ENCODE assay signal across 8 mouse cellular contexts in the genomic region with DNA sequence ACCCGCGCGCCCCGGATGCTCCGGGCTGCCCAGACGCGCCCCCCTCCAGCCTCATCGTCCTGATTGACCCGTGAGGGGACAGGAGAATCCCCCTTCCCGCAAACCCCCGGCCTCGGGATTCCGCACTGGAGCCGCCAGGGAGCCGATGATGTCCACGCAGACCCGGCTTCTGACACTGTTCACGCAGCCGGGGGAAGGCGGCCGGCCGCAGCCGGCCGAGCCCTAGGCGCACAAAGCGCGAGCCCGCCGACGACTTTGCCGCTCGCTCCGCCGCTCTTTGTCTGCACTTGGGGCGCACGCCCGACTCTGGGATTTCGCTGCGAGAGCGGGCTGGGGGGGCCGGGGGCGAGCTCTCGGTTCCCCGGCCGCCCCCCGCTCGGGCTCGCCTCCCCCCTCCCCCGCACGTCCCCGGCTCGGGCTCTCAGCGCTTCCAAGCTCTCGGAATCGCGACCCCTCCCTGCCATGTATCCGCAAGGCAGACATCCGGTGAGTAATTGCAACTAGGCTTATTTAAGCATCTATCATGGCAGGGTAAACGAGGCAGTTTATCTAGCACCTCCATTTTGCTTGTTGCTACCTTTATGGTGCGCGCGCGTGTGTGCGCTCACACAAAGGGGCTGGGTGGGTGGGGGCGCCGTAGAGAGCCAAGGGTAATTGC. TPM values are rescaled to one million over a fixed set of nuclear protein-coding genes. Genes with fewer than 3 reads are reported as not detected.
DNase-seq lines count a peak whose midpoint lies in the region; ATAC-seq and TF ChIP-seq lines count a peak whose summit lies in the region.

No protein-coding gene starts in this region.

- DNase-seq in frontal cortex, postnatal 25 days (ENCODE audit: low spot score in 2 of 2) = peak; percentile 17 to 19
- no peak for DNase-seq in frontal cortex, adult 2 months (ENCODE audit: extremely low spot score in 1 of 2, low spot score in 1 of 2)
- peak; percentile 70 for DNase-seq in NIH3T3 (ENCODE audit: low read depth)
- peak; percentile 77 for DNase-seq in embryo, embryonic 9.5 days (ENCODE audit: extremely low spot score)
- peak; percentile 75 for DNase-seq in heart, postnatal 0 days (ENCODE audit: low spot score)
- DNase-seq in limb, embryonic 11.5 days (ENCODE audit: low spot score) = peak; percentile 75
- DNase-seq in naive thymus-derived CD4-positive, alpha-beta T cell, adult 2 months (ENCODE audit: low read depth) = peak; percentile 70
- DNase-seq in testis, postnatal 10 days (ENCODE audit: low spot score) = peak; percentile 77

- no peaks in the 10 kb centered on the region; the same call in 1 of the 2 replicates for H3K36me3 ChIP-seq in heart, postnatal 0 days (replicated peaks; ENCODE audit: control insufficient read depth, insufficient read depth, low read length)
- H3K36me3 ChIP-seq in limb, embryonic 11.5 days (ENCODE audit: control insufficient read depth, insufficient read depth, low read length) = no peaks in the 10 kb centered on the region; the same call in 1 of the 2 replicates

- whole genome bisulfite sequencing in heart, postnatal 0 days = under 1% methylated on average over 62 of the region's 66 CpGs
- under 1% methylated on average over 59 of the region's 66 CpGs for WGBS in limb, embryonic 11.5 days

- H3K9ac ChIP-seq in heart, postnatal 0 days (replicated peaks; ENCODE audit: low read depth, low read length) = peak overlapping the region; percentile 86
- H3K9ac ChIP-seq in limb, embryonic 11.5 days (ENCODE audit: low read length) = peak overlapping the region; percentile 99

- 0 out of 2 replicates have a peak, but pooled peaks have one; percentile 12 for TF ChIP-seq CTCF in heart, postnatal 0 days (IDR thresholded peaks at IDR 0.05; ENCODE audit: low read depth)

- peak overlapping the region; percentile 89 for H3K27ac ChIP-seq in heart, postnatal 0 days (ENCODE audit: low read depth)
- H3K27ac ChIP-seq in limb, embryonic 11.5 days (replicated peaks; ENCODE audit: low read depth, low read length) = peak overlapping the region; percentile 94

- H3K27me3 ChIP-seq in heart, postnatal 0 days (ENCODE audit: control insufficient read depth, insufficient read depth, low read length) = peaks cover 75% of the 10 kb centered on the region
- no peaks in the 10 kb centered on the region for H3K27me3 ChIP-seq in limb, embryonic 11.5 days (ENCODE audit: control insufficient read depth, insufficient read depth, low read length)

- no peak for TF ChIP-seq EP300 in heart, postnatal 0 days (IDR thresholded peaks at IDR 0.05; ENCODE audit: low read depth)

- peak overlapping the region; percentile 73 for H3K4me3 ChIP-seq in heart, postnatal 0 days (ENCODE audit: low read depth, low read length)
- H3K4me3 ChIP-seq in limb, embryonic 11.5 days (ENCODE audit: low read depth, low read length) = peak overlapping the region; percentile 97

- H3K4me1 ChIP-seq in heart, postnatal 0 days (ENCODE audit: control insufficient read depth, insufficient read depth) = peaks cover 21% of the 10 kb centered on the region; the same call in 1 of the 2 replicates
- peaks cover 40% of the 10 kb centered on the region for H3K4me1 ChIP-seq in limb, embryonic 11.5 days (ENCODE audit: control insufficient read depth, insufficient read depth, low read length)

- H3K4me2 ChIP-seq in heart, postnatal 0 days (ENCODE audit: low read depth, low read length) = peak overlapping the region; percentile 78
- H3K4me2 ChIP-seq in limb, embryonic 11.5 days (ENCODE audit: low read depth, severe bottlenecking) = peak overlapping the region; percentile 88

- no peaks in the 10 kb centered on the region for H3K9me3 ChIP-seq in heart, postnatal 0 days (replicated peaks; ENCODE audit: control insufficient read depth, low read length)
- no peaks in the 10 kb centered on the region for H3K9me3 ChIP-seq in limb, embryonic 11.5 days (ENCODE audit: control insufficient read depth, low read length)

- ATAC-seq in heart, postnatal 0 days (ENCODE audit: insufficient read depth, low read depth) = no peak
- no peak for ATAC-seq in limb, embryonic 11.5 days (ENCODE audit: insufficient number of reproducible peaks, low FRiP score, low TSS enrichment, low read depth)

RNA-seq across cellular contexts. Expression of gene Tle3, which starts 0.9 kb away (rescaled TPM):
- polyA plus RNA-seq in frontal cortex, adult 2 months (2012; rRNA removed) = 48.1 and 53.7 TPM in 2 replicates
- total RNA-seq in heart, postnatal 0 days (2014; rRNA removed; ENCODE audit: low replicate concordance) = 22.8 and 33.8 TPM in 2 replicates
- polyA plus RNA-seq in heart, postnatal 0 days (2015; fragmentation: Nextera tagmentation; extraction: Ambion mirVana) = 4.5 and 4.9 TPM in 2 replicates
- 42.8 and 43.4 TPM in 2 replicates for polyA plus RNA-seq in limb, embryonic 11.5 days (2014; fragmentation: Nextera tagmentation; extraction: Ambion mirVana)

Comparison
In these comparisons a context has a peak if more than half of its experiments do, and no peak if none do; other contexts are left out.
1. DNase-seq: peak in frontal cortex, postnatal 25 days (2 of 2), NIH3T3 (single experiment), embryo, embryonic 9.5 days (single experiment), heart, postnatal 0 days (single experiment), limb, embryonic 11.5 days (single experiment), naive thymus-derived CD4-positive, alpha-beta T cell, adult 2 months (single experiment) and testis, postnatal 10 days (single experiment); none in frontal cortex, adult 2 months (0 of 2).